ENCODE assay signal across 13 mouse cellular contexts in genomic region chr13:9181106-9181505, GRCm38 (mm10).
DNase-seq lines count a peak whose midpoint lies in the region; ATAC-seq and TF ChIP-seq lines count a peak whose summit lies in the region.
"Had no signal": no experiment of that assay in that cellular context is flagged by ENCODE, and none has a peak within 500 bp of the region (broad histone marks: within the 10 kb centered on the region; RNA-seq: fewer than 3 reads in every experiment).

No protein-coding gene starts in this region.

- H3K4me2 ChIP-seq in intestine, embryonic 16.5 days (ENCODE audit: low read depth, low read length): no peak overlapping the region
- no peak overlapping the region for H3K4me2 ChIP-seq in intestine, embryonic 15.5 days (replicated peaks)
- H3K4me2 ChIP-seq: neural tube, embryonic 13.5 days had no signal

- no peaks in the 10 kb centered on the region for H3K27me3 ChIP-seq in intestine, embryonic 16.5 days (replicated peaks; ENCODE audit: control insufficient read depth, insufficient read depth, low read length)
- no peaks in the 10 kb centered on the region for H3K27me3 ChIP-seq in intestine, embryonic 15.5 days (replicated peaks)
- no peaks in the 10 kb centered on the region for H3K27me3 ChIP-seq in splenic B cell, adult 2 months (ENCODE audit: control insufficient read depth, insufficient read depth, low read length, poor library complexity, severe bottlenecking)
- H3K27me3 ChIP-seq: embryonic facial prominence, embryonic 13.5 days; megakaryocyte, embryonic 14.5 days; neural tube, embryonic 13.5 days had no signal

- peak; percentile 7; the same call in 1 of the 2 replicates for ATAC-seq in intestine, embryonic 16.5 days
- ATAC-seq in intestine, embryonic 15.5 days: no peak

- no peak overlapping the region for H3K27ac ChIP-seq in intestine, embryonic 16.5 days (ENCODE audit: low read length)
- H3K27ac ChIP-seq in intestine, embryonic 15.5 days: no peak overlapping the region
- no peak overlapping the region for H3K27ac ChIP-seq in layer of hippocampus, adult 2 months
- H3K27ac ChIP-seq: embryonic facial prominence, embryonic 13.5 days; heart, embryonic 10.5 days; left cerebral cortex, adult 2 months; neural tube, embryonic 13.5 days had no signal

- peaks cover 2% of the 10 kb centered on the region; the same call in 1 of the 2 replicates for H3K4me1 ChIP-seq in intestine, embryonic 16.5 days (ENCODE audit: control insufficient read depth, insufficient read depth, low read length)
- H3K4me1 ChIP-seq in intestine, embryonic 15.5 days (replicated peaks): no peaks in the 10 kb centered on the region
- H3K4me1 ChIP-seq: neural tube, embryonic 13.5 days had no signal

- peak; percentile 15 for DNase-seq in lung, postnatal 36 days
- DNase-seq in lung, postnatal 14 days: no peak
- peak; percentile 86 for DNase-seq in kidney, adult 9 months
- peak; percentile 39 for DNase-seq in splenic B cell, adult 2 months (ENCODE audit: low read depth, low spot score)
- DNase-seq in MN1 (ENCODE audit: low spot score): no peak
- no peak for DNase-seq in layer of hippocampus, adult 2 months (ENCODE audit: low spot score in 2 of 2)

- no peak for TF ChIP-seq CTCF in layer of hippocampus, adult 2 months (conservative IDR thresholded peaks at IDR 0.05)

- no peak overlapping the region for H3K4me3 ChIP-seq in intestine, embryonic 16.5 days (ENCODE audit: low read length)
- H3K4me3 ChIP-seq in intestine, embryonic 15.5 days (replicated peaks): no peak overlapping the region
- H3K4me3 ChIP-seq in layer of hippocampus, adult 2 months: no peak overlapping the region
- H3K4me3 ChIP-seq: embryonic facial prominence, embryonic 13.5 days; heart, embryonic 10.5 days; left cerebral cortex, adult 2 months; neural tube, embryonic 13.5 days had no signal

- 78% methylated on average over 6 of the region's 6 CpGs for WGBS in intestine, embryonic 16.5 days
- 68% methylated on average over 6 of the region's 6 CpGs for WGBS in intestine, embryonic 15.5 days

- H3K36me3 ChIP-seq in intestine, embryonic 16.5 days (ENCODE audit: control insufficient read depth, insufficient read depth, low read length): no peaks in the 10 kb centered on the region
- H3K36me3 ChIP-seq in intestine, embryonic 15.5 days: no peaks in the 10 kb centered on the region
- no peaks in the 10 kb centered on the region for H3K36me3 ChIP-seq in splenic B cell, adult 2 months (ENCODE audit: control insufficient read depth, insufficient read depth, low read length, poor library complexity, severe bottlenecking)
- H3K36me3 ChIP-seq: embryonic facial prominence, embryonic 13.5 days; heart, embryonic 10.5 days; neural tube, embryonic 13.5 days had no signal

- no peaks in the 10 kb centered on the region for H3K9me3 ChIP-seq in intestine, embryonic 16.5 days (ENCODE audit: control insufficient read depth, low read length)
- no peaks in the 10 kb centered on the region for H3K9me3 ChIP-seq in intestine, embryonic 15.5 days
- H3K9me3 ChIP-seq: embryonic facial prominence, embryonic 13.5 days; heart, embryonic 10.5 days; neural tube, embryonic 13.5 days had no signal

- no peak overlapping the region for H3K9ac ChIP-seq in intestine, embryonic 16.5 days (ENCODE audit: low read depth, low read length)
- H3K9ac ChIP-seq in intestine, embryonic 15.5 days: no peak overlapping the region
- H3K9ac ChIP-seq: embryonic facial prominence, embryonic 13.5 days; neural tube, embryonic 13.5 days had no signal

Comparison
In these comparisons a context has a peak if more than half of its experiments do, and no peak if none do; other contexts are left out.
1. DNase-seq: peak in lung, postnatal 36 days (single experiment), kidney, adult 9 months (single experiment) and splenic B cell, adult 2 months (single experiment); none in lung, postnatal 14 days (single experiment), MN1 (single experiment) and layer of hippocampus, adult 2 months (0 of 2).